Mouse (Mus musculus) lung, embryonic 15.5 days (tissue): ENCODE results near the gene Sema5b. TPM values are rescaled to one million over a fixed set of nuclear protein-coding genes. Genes with fewer than 3 reads are reported as not detected.

Experiments
- ATAC-seq: fragments of 200-750 bp; cut with Nextera tagmentation; 2 replicates; pipeline ENCODE4 v1.8.0; 2017; ENCODE audit warnings: moderate number of reproducible peaks, borderline replicate concordance; ENCODE audit not compliant: low FRiP score, low TSS enrichment; ENCODE audit errors: extremely low read depth
- H3K27ac ChIP-seq: fragments of 300-500 bp; sonication (generic); 2 replicates; pipeline ENCODE4 v1.5.1; 2015; ENCODE audit warnings: moderate library complexity, mild to moderate bottlenecking, inconsistent platforms
- H3K27me3 ChIP-seq: fragments of 300-500 bp; sonication (generic); 2 replicates; pipeline ENCODE4 v1.6.1; 2015; ENCODE audit warnings: inconsistent platforms
- H3K36me3 ChIP-seq: fragments of 300-500 bp; sonication (generic); 2 replicates; pipeline ENCODE4 v1.6.1; 2015; ENCODE audit warnings: inconsistent platforms
- H3K4me1 ChIP-seq: fragments of 300-500 bp; sonication (generic); 2 replicates; pipeline ENCODE4 v1.6.1; 2015; ENCODE audit warnings: inconsistent platforms
- H3K4me2 ChIP-seq: fragments of 300-500 bp; sonication (generic); 2 replicates; pipeline ENCODE4 v1.6.1; 2015; ENCODE audit warnings: inconsistent platforms, mild to moderate bottlenecking, moderate library complexity
- H3K4me3 ChIP-seq: fragments of 300-500 bp; sonication (generic); 2 replicates; pipeline ENCODE4 v1.5.1; 2015; ENCODE audit warnings: mild to moderate bottlenecking, inconsistent platforms
- H3K9ac ChIP-seq: fragments of 300-500 bp; sonication (generic); 2 replicates; pipeline ENCODE4 v1.6.1; 2015; ENCODE audit warnings: inconsistent platforms
- H3K9me3 ChIP-seq: fragments of 300-500 bp; sonication (generic); 2 replicates; pipeline ENCODE4 v1.6.1; 2016; ENCODE audit warnings: inconsistent platforms
- WGBS: fragments of 180-500 bp; shearing (Covaris S2); methylation state at CpG from one replicate; pipeline ENCODE4 v1.1.7; 2015; 5-methylcytosine and 5-hydroxymethylcytosine counted together
- polyA plus RNA-seq: library from polyadenylated mRNA; unstranded; fragments of >200 nt; fragmentation: Nextera tagmentation; extraction: Ambion mirVana; gene quantifications from 2 replicates; pipeline ENCODE4 v1.2.1, GENCODE M21; 2015

Sema5b gene
- polyA plus RNA-seq, 1 experiment from 2014 or later: 4.5 TPM

- Histone ChIP-seq H3K9me3 (no peaks in the 10 kb centered on the region), H3K36me3 (no peaks in the 10 kb centered on the region), H3K27me3 (no peaks in the 10 kb centered on the region), H3K27ac (no peak overlapping the region), H3K4me1 (no peaks in the 10 kb centered on the region), H3K4me2 (no peak overlapping the region), H3K4me3 (no peak overlapping the region), H3K9ac (no peak overlapping the region)
- ATAC-seq: no peak
- 78% methylated on average over 2 of the region's 2 CpGs for WGBS
Observed at GRCm38 (mm10) chr16:35623026-35623425, 82.1 kb downstream of the Sema5b start.

GRCm38 (mm10) chr16:35623986-35624385 lies 83.0 kb downstream of the Sema5b start:
- H3K9ac ChIP-seq: no peak overlapping the region
- no peaks in the 10 kb centered on the region for H3K36me3 ChIP-seq
- no peaks in the 10 kb centered on the region for H3K27me3 ChIP-seq
- no peaks in the 10 kb centered on the region for H3K4me1 ChIP-seq
- H3K27ac ChIP-seq: no peak overlapping the region
- 63% methylated on average over 7 of the region's 7 CpGs for WGBS
- no peak for ATAC-seq
- no peaks in the 10 kb centered on the region for H3K9me3 ChIP-seq
- H3K4me3 ChIP-seq: no peak overlapping the region
- no peak overlapping the region for H3K4me2 ChIP-seq

DNA sequence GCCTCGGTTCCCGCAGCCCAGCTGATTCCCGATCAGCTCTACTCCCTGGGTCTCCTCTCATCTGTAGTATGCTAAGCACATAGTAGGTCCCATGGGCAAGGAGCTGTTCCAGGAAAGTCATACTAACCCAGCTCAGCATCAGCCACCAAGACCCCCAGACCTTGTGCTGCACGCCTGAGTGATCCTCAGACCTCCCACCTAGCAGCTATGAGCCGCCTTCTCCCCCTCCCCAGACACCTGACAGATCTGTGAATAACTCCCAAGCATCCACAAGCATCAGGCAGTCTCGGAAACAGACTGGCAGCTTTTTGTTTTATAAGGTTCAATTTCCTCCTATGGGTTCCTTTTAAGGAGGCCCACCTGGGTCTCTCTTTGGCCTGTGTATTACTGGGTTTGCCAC lies 83.9 kb downstream of the Sema5b start:
- H3K27me3 ChIP-seq: no peaks in the 10 kb centered on the region
- H3K4me3 ChIP-seq: no peak overlapping the region
- WGBS: 67% methylated on average over 6 of the region's 6 CpGs
- H3K9me3 ChIP-seq: no peaks in the 10 kb centered on the region
- no peak overlapping the region for H3K4me2 ChIP-seq
- H3K27ac ChIP-seq: no peak overlapping the region
- no peaks in the 10 kb centered on the region for H3K4me1 ChIP-seq
- no peaks in the 10 kb centered on the region for H3K36me3 ChIP-seq
- no peak for ATAC-seq
- no peak overlapping the region for H3K9ac ChIP-seq

DNA sequence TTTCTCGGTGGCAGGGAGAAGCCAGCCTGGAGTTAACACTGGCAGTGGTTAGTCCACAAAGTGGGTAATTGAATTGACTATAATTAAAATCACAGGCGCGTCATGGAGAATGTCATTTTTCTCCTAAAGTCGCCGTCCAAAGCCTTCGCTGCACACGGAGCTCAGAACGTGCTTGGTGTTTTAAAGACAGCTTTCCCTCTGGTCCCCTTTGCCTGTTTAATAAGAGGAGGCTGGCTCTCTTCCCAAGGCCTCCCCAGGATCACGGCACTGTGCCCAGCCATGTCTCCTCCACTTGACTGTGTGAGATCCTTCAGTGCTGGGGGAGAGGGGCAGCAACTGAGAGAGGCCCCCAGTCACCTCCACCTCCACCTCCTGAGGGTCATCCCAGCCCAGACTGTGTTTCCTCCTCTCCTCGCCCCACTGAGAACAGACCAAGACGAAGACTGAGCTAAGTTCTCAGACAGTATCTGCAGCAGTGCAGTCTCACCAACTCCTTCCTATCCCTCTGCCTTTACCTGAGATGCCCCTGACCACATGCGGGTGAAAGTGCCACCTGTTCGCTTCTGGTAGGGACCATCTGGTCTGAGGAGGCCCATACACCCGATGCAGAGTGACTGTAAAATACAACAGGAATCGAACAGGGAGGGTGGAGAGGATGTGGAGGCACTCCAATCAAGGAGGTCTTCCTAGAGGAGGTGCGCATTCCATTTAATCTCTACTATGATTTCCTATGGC lies 84.5 kb downstream of the Sema5b start:
- WGBS: 71% methylated on average over 16 of the region's 16 CpGs
- H3K36me3 ChIP-seq: no peaks in the 10 kb centered on the region
- H3K9me3 ChIP-seq: no peaks in the 10 kb centered on the region
- no peak for ATAC-seq
- no peak overlapping the region for H3K9ac ChIP-seq
- no peak overlapping the region for H3K27ac ChIP-seq
- no peaks in the 10 kb centered on the region for H3K27me3 ChIP-seq
- H3K4me2 ChIP-seq: no peak overlapping the region
- peaks cover 3% of the 10 kb centered on the region; the same call in 1 of the 2 replicates for H3K4me1 ChIP-seq
- H3K4me3 ChIP-seq: no peak overlapping the region

DNA sequence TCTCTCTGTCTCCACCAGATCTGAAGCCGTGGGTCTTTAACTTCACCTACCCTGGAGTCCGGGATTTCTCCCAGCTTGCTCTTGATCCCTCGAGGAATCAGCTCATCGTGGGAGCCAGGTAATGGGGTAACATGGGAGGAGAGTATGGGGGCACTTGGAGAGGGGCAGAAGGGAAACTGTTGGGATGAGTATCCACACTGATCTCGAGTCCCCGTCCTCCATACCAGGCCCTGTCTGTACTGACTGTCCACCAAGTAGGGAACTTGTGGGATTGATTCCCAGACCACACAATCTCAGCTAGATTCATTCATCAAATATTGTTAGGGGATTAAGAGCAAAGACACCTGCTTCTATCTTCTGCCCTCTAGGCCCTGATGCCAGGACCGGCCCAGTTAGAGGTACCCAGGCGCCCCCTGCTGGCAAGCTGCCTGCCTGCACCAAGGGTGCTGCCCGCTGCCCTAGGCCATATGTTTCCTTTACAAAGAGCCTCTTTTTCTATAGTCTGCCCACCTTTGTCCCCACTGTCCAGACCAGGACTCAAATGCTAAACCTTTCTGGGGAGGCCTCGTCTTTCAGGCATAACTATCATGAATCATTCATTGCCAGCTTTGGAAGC lies 87.2 kb downstream of the Sema5b start:
- WGBS: 35% methylated on average over 10 of the region's 10 CpGs
- H3K27ac ChIP-seq: no peak overlapping the region
- no peak overlapping the region for H3K9ac ChIP-seq
- H3K4me3 ChIP-seq: no peak overlapping the region
- H3K9me3 ChIP-seq: no peaks in the 10 kb centered on the region
- H3K4me1 ChIP-seq: peaks cover 12% of the 10 kb centered on the region; the same call in 1 of the 2 replicates
- no peak overlapping the region for H3K4me2 ChIP-seq
- H3K27me3 ChIP-seq: no peaks in the 10 kb centered on the region
- H3K36me3 ChIP-seq: no peaks in the 10 kb centered on the region
- ATAC-seq: no peak

DNA sequence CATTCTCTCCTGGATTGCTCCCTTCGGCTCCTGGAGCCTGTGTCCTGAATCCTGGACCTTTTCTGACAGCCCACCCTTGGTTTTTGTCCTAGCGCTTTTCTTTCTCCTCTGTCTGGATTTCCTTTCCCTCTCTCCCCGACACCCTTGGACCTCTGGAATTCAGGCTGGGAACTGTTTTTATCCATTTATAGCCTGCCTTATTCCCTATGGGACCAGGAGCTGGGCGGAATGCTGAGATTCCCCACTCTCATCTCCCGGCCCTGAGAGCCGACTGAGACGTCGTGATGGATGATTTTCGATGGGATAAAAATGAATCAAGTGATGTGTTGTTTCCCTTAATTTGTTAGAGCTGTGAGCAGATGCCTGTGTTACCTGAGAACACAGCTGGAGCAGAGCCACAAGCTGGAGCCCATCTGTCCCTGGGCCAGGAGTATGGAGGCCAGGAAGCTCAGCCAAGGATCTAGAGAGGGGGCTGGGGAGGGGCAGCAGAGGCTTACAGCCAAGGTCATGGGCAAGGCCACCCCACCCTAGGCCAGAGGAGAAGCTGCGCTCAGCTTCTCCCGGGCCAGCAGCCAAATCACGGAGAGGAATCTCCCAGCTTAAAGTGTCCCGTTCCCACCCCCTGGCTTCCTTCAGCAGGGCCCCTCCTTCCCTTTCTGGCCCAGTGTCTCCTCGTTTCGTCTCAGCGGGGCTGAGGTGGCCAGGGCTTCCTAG lies 89.7 kb downstream of the Sema5b start:
- H3K9me3 ChIP-seq: no peaks in the 10 kb centered on the region
- H3K4me1 ChIP-seq: peaks cover 12% of the 10 kb centered on the region; the same call in 1 of the 2 replicates
- no peaks in the 10 kb centered on the region for H3K36me3 ChIP-seq
- no peaks in the 10 kb centered on the region for H3K27me3 ChIP-seq
- no peak overlapping the region for H3K4me3 ChIP-seq
- peak; percentile 74; the same call in 1 of the 2 replicates for ATAC-seq
- 34% methylated on average over 16 of the region's 16 CpGs for WGBS
- H3K4me2 ChIP-seq: peak overlapping the region; percentile 9; the same call in 1 of the 2 replicates
- peak overlapping the region; percentile 57; the same call in 1 of the 2 replicates for H3K27ac ChIP-seq
- no peak overlapping the region for H3K9ac ChIP-seq

- no peak overlapping the region for H3K27ac ChIP-seq
- H3K36me3 ChIP-seq: no peaks in the 10 kb centered on the region
- WGBS: 37% methylated on average over 2 of the region's 2 CpGs
- no peak overlapping the region for H3K4me2 ChIP-seq
- no peak overlapping the region for H3K4me3 ChIP-seq
- no peaks in the 10 kb centered on the region for H3K27me3 ChIP-seq
- no peak overlapping the region for H3K9ac ChIP-seq
- no peaks in the 10 kb centered on the region for H3K9me3 ChIP-seq
- no peak for ATAC-seq
- peaks cover 12% of the 10 kb centered on the region; the same call in 1 of the 2 replicates for H3K4me1 ChIP-seq
Observed at GRCm38 (mm10) chr16:35633058-35633457, 92.1 kb downstream of the Sema5b start.

DNA sequence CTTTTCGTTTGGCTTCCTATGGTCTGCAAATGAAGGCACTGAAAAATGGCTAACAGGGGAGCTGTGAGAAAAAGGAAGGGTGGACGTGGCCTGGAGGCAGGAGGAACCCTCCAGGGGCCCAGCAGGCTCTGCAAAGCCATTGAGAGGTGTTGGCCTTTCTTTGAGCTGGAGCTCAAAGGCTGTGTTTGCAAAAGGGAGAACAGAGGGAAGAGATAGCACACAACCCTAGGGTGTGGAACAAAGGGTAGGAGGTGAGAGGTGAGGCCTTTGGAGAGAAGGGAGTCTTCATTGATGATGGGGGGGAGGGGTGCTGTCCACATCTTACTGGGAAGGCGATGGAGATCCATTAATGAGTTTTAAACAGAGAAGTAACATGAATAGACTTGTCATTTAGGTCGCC lies 94.0 kb downstream of the Sema5b start:
- Histone ChIP-seq H3K27ac (no peak overlapping the region), H3K9me3 (no peaks in the 10 kb centered on the region), H3K36me3 (no peaks in the 10 kb centered on the region), H3K4me1 (peaks cover 12% of the 10 kb centered on the region; the same call in 1 of the 2 replicates), H3K4me3 (no peak overlapping the region), H3K4me2 (no peak overlapping the region), H3K27me3 (no peaks in the 10 kb centered on the region), H3K9ac (no peak overlapping the region)
- no peak for ATAC-seq
- WGBS: 42% methylated on average over 4 of the region's 4 CpGs

GRCm38 (mm10) chr16:35639505-35639904 lies 98.6 kb downstream of the Sema5b start:
- H3K36me3 ChIP-seq: no peaks in the 10 kb centered on the region
- 67% methylated on average over 3 of the region's 3 CpGs for WGBS

DNA sequence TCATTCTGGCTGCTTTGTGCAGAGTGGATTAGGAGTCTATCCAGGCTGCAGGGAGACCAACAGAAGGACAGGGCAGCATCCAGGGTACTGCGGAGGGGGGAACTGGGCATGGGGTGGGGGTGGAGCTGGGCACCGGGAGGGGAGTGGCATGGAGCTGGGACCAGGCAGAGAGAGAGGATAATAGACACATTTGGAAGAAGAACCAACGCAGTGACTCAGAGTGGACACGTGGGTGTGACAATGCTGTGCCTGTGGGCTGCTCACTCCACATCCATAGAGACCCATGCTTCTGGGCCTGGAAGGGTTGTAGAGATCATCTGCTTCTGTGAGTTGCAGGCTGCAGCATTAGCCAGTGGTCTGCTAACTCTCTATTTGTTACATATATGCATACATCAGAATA lies 107.9 kb downstream of the Sema5b start:
- ATAC-seq: no peak
- Histone ChIP-seq H3K4me2 (no peak overlapping the region), H3K36me3 (no peaks in the 10 kb centered on the region), H3K9ac (no peak overlapping the region), H3K27me3 (no peaks in the 10 kb centered on the region), H3K4me1 (no peaks in the 10 kb centered on the region), H3K9me3 (no peaks in the 10 kb centered on the region), H3K27ac (no peak overlapping the region), H3K4me3 (no peak overlapping the region)
- 80% methylated on average over 4 of the region's 4 CpGs for WGBS

More at GRCm38 (mm10) chr16:35639505-35639904, 98.6 kb downstream of the Sema5b start:
- H3K27me3 ChIP-seq: no peaks in the 10 kb centered on the region
- no peak overlapping the region for H3K4me2 ChIP-seq
- H3K9ac ChIP-seq: no peak overlapping the region
- H3K4me3 ChIP-seq: no peak overlapping the region
- no peak for ATAC-seq
- no peaks in the 10 kb centered on the region for H3K9me3 ChIP-seq
- no peak overlapping the region for H3K27ac ChIP-seq
- H3K4me1 ChIP-seq: no peaks in the 10 kb centered on the region

- Histone ChIP-seq H3K27ac (no peak overlapping the region), H3K27me3 (0 out of 2 replicates have a peak, but pooled peaks cover 4% of the 10 kb centered on the region), H3K9me3 (no peaks in the 10 kb centered on the region), H3K4me2 (no peak overlapping the region), H3K4me3 (no peak overlapping the region), H3K9ac (no peak overlapping the region), H3K36me3 (no peaks in the 10 kb centered on the region), H3K4me1 (no peaks in the 10 kb centered on the region)
- 56% methylated on average over 6 of the region's 6 CpGs for whole genome bisulfite sequencing
- no peak for ATAC-seq
Observed at GRCm38 (mm10) chr16:35652206-35652605, 111.3 kb downstream of the Sema5b start.

GRCm38 (mm10) chr16:35652706-35653105 lies 111.8 kb downstream of the Sema5b start:
- H3K9me3 ChIP-seq: no peaks in the 10 kb centered on the region
- 0 out of 2 replicates have a peak, but pooled peaks cover 4% of the 10 kb centered on the region for H3K27me3 ChIP-seq
- no peaks in the 10 kb centered on the region for H3K36me3 ChIP-seq
- no peak overlapping the region for H3K4me3 ChIP-seq
- H3K4me1 ChIP-seq: no peaks in the 10 kb centered on the region
- no peak overlapping the region for H3K27ac ChIP-seq
- no peak overlapping the region for H3K4me2 ChIP-seq
- H3K9ac ChIP-seq: no peak overlapping the region
- no peak for ATAC-seq
- WGBS: 78% methylated on average over 3 of the region's 3 CpGs
